10 mouse cellular contexts compared by ENCODE assay signal in genomic region chr1:135725936-135726335, GRCm38 (mm10). TPM values are rescaled to one million over a fixed set of nuclear protein-coding genes. Genes with fewer than 3 reads are reported as not detected.
DNase-seq lines count a peak whose midpoint lies in the region; ATAC-seq lines count a peak whose summit lies in the region.
"Had no signal": no experiment of that assay in that cellular context is flagged by ENCODE, and none has a peak within 500 bp of the region (broad histone marks: within the 10 kb centered on the region; RNA-seq: fewer than 3 reads in every experiment).

No protein-coding gene starts in this region.

- H3K9ac ChIP-seq in hindbrain, embryonic 13.5 days: no peak overlapping the region
- H3K9ac ChIP-seq: embryonic facial prominence, embryonic 15.5 days had no signal

- peak; percentile 76 for DNase-seq in heart, adult 8-10 months (ENCODE audit: low spot score)
- DNase-seq in heart, postnatal 25 days (ENCODE audit: low spot score): no peak
- peak; percentile 50 to 53 for DNase-seq in CD8-positive naive resting alpha-beta T cell, adult 2 months (ENCODE audit: low read depth in 2 of 2, low spot score in 2 of 2)
- DNase-seq in heart, postnatal 14 days: peak; percentile 34 to 57
- peak; percentile 74 for DNase-seq in lung, postnatal 25 days (ENCODE audit: low spot score)
- no peak for DNase-seq in right cerebral cortex, postnatal 10 days (ENCODE audit: low spot score in 2 of 2)

- H3K36me3 ChIP-seq in hindbrain, embryonic 13.5 days: no peaks in the 10 kb centered on the region
- H3K36me3 ChIP-seq: embryonic facial prominence, embryonic 15.5 days; hindbrain, embryonic 10.5 days had no signal

- 0 out of 2 replicates have a peak, but pooled peaks cover 7% of the 10 kb centered on the region for H3K27me3 ChIP-seq in hindbrain, embryonic 13.5 days
- H3K27me3 ChIP-seq: embryonic facial prominence, embryonic 15.5 days had no signal

- no peak for ATAC-seq in hindbrain, embryonic 13.5 days (ENCODE audit: low FRiP score)
- ATAC-seq in frontal cortex, adult (ENCODE audit: low TSS enrichment): no peak

- 77% methylated on average over 7 of the region's 7 CpGs for WGBS in hindbrain, embryonic 13.5 days

- intact Hi-C loops in heart, postnatal 25 days (cut with DNase I): no loop called here
- intact Hi-C loops in heart, postnatal 14 days (cut with DNase I): no loop called here

- H3K4me3 ChIP-seq in hindbrain, embryonic 13.5 days: no peak overlapping the region
- H3K4me3 ChIP-seq: embryonic facial prominence, embryonic 15.5 days; hindbrain, embryonic 10.5 days had no signal

- no peaks in the 10 kb centered on the region for H3K9me3 ChIP-seq in hindbrain, embryonic 13.5 days
- H3K9me3 ChIP-seq: embryonic facial prominence, embryonic 15.5 days; hindbrain, embryonic 10.5 days had no signal

- H3K27ac ChIP-seq in hindbrain, embryonic 13.5 days: no peak overlapping the region
- H3K27ac ChIP-seq: embryonic facial prominence, embryonic 15.5 days; hindbrain, embryonic 10.5 days had no signal

- H3K4me1 ChIP-seq in hindbrain, embryonic 13.5 days (replicated peaks): peaks cover 21% of the 10 kb centered on the region

- no peak overlapping the region for H3K4me2 ChIP-seq in hindbrain, embryonic 13.5 days
- H3K4me2 ChIP-seq: embryonic facial prominence, embryonic 15.5 days had no signal

RNA-seq across cellular contexts. Expression of gene Csrp1, which starts 6.1 kb away (rescaled TPM):
- total RNA-seq in heart, adult 8-10 months (2022): 10 to 100 TPM; 36.0 to 45.8 (median 40.9) TPM
- 10 to 100 TPM; 48.0 to 56.7 TPM for total RNA-seq in heart, postnatal 25 days (2021)
- 10 to 100 TPM; 60.3 to 66.0 TPM for total RNA-seq in heart, postnatal 14 days (2021)
- polyA plus RNA-seq in hindbrain, embryonic 13.5 days (2015; fragmentation: Nextera tagmentation; extraction: Ambion mirVana): 22.9 and 25.3 TPM in 2 replicates

RNA-seq across cellular contexts. Expression of gene Phlda3, which starts 40.0 kb away (rescaled TPM):
- total RNA-seq in heart, adult 8-10 months (2022): 10 to 100 TPM in 1 of 4 experiments, 1 to 10 TPM in 3; 7.2 to 12.7 (median 8.4) TPM
- total RNA-seq in heart, postnatal 25 days (2021): 10 to 100 TPM; 12.9 to 14.6 TPM
- total RNA-seq in heart, postnatal 14 days (2021): 10 to 100 TPM; 17.2 to 18.4 TPM
- 19.6 and 20.6 TPM in 2 replicates for polyA plus RNA-seq in hindbrain, embryonic 13.5 days (2015; fragmentation: Nextera tagmentation; extraction: Ambion mirVana)

RNA-seq across cellular contexts. Expression of gene Tnni1, which starts 53.3 kb away (rescaled TPM):
- 1 to 10 TPM in 2 of 4 experiments, under 1 TPM in 2; 0.44 to 2.4 (median 1.1) TPM for total RNA-seq in heart, adult 8-10 months (2022)
- total RNA-seq in heart, postnatal 25 days (2021): 1 to 10 TPM; 2.0 to 2.3 TPM
- 10 to 100 TPM; 18.6 to 29.4 TPM for total RNA-seq in heart, postnatal 14 days (2021)
- polyA plus RNA-seq in hindbrain, embryonic 13.5 days (2015; fragmentation: Nextera tagmentation; extraction: Ambion mirVana): 5.6 and 6.0 TPM in 2 replicates

Comparison
In these comparisons a context has a peak if more than half of its experiments do, and no peak if none do; other contexts are left out.
1. DNase-seq: peak in heart, adult 8-10 months (single experiment), CD8-positive naive resting alpha-beta T cell, adult 2 months (2 of 2), heart, postnatal 14 days (2 of 2) and lung, postnatal 25 days (single experiment); none in heart, postnatal 25 days (single experiment) and right cerebral cortex, postnatal 10 days (0 of 2).
2. RNA of gene Tnni1, which starts 53.3 kb away (total RNA-seq): 18.6 to 29.4 TPM in heart, postnatal 14 days; 2.0 to 2.3 TPM in heart, postnatal 25 days and 0.44 to 2.4 TPM in heart, adult 8-10 months; every median in the first group is over 4 times any median in the second.